Mouse (Mus musculus) heart, embryonic 12.5 days (tissue): ENCODE results near the gene Rarres2. TPM values are rescaled to one million over a fixed set of nuclear protein-coding genes. Genes with fewer than 3 reads are reported as not detected.

ENCODE experiments used
- ATAC-seq: fragments of 200-750 bp; cut with Nextera tagmentation; 2 replicates; pipeline ENCODE4 v1.8.0; 2017; ENCODE audit warnings: moderate TSS enrichment, moderate library complexity; ENCODE audit not compliant: insufficient number of reproducible peaks, low FRiP score
- H3K27ac ChIP-seq: fragments of 300-500 bp; sonication (generic); 2 replicates; pipeline ENCODE4 v1.5.1; 2016; ENCODE audit warnings: mild to moderate bottlenecking, moderate library complexity; ENCODE audit not compliant: poor library complexity, severe bottlenecking
- H3K27me3 ChIP-seq: fragments of 300-500 bp; sonication (generic); replicated peaks from 2 replicates; pipeline ENCODE4 v1.6.1; 2016; ENCODE audit warnings: mild to moderate bottlenecking, moderate library complexity
- H3K36me3 ChIP-seq: fragments of 300-500 bp; sonication (generic); 2 replicates; pipeline ENCODE4 v1.6.1; 2016; ENCODE audit warnings: mild to moderate bottlenecking, moderate library complexity
- H3K4me1 ChIP-seq: fragments of 300-500 bp; sonication (generic); replicated peaks from 2 replicates; pipeline ENCODE4 v1.6.1; 2016; ENCODE audit warnings: mild to moderate bottlenecking
- H3K4me2 ChIP-seq: fragments of 300-500 bp; sonication (generic); 2 replicates; pipeline ENCODE4 v1.6.1; 2016; ENCODE audit warnings: mild to moderate bottlenecking, moderate library complexity
- H3K4me3 ChIP-seq: fragments of 300-500 bp; sonication (generic); 2 replicates; pipeline ENCODE4 v1.5.1; 2016; ENCODE audit warnings: mild to moderate bottlenecking
- H3K9ac ChIP-seq: fragments of 300-500 bp; sonication (generic); 2 replicates; pipeline ENCODE4 v1.6.1; 2016; ENCODE audit warnings: mild to moderate bottlenecking, moderate library complexity
- H3K9me3 ChIP-seq: fragments of 300-500 bp; sonication (generic); replicated peaks from 2 replicates; pipeline ENCODE4 v1.6.1; 2016; ENCODE audit warnings: mild to moderate bottlenecking, moderate library complexity
- WGBS: fragments of 180-500 bp; shearing (Covaris S2); methylation state at CpG from one replicate; pipeline ENCODE4 v1.1.7; 2016; 5-methylcytosine and 5-hydroxymethylcytosine counted together
- polyA plus RNA-seq: library from polyadenylated mRNA; unstranded; fragments of >200 nt; fragmentation: Nextera tagmentation; extraction: Ambion mirVana; gene quantifications from 2 replicates; pipeline ENCODE4 v1.2.1, GENCODE M21; 2016

Gene Rarres2
- 24.7 and 26.4 TPM in 2 replicates for polyA plus RNA-seq

DNA sequence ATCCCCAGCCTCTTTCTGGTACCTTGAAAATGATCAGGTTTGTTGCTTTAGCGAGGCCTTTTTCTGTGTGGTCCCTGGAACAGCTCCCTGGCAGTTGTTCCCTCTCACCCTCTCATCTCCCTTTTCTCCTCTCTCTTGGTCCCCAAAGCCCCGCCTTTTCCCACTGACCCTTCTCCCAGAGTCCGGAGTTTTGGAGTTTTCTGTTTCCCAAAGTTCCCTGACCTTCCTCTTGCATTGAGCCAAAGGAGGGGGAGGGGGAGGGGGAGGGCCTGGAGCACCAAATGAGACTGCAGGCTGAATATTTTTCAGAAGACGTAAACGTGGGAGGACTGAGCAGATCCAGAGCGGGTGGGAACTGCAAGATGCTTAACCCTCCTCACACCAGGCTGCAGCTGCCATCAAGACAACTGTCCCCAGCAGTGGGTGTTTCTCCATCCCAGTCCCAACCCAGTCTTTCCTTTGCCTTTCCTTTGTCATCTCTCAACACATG lies at the start of gene Rarres2:
Rarres2 (minus strand) TSS at position 218 of the 490 bp plus-strand sequence.
- WGBS, result 22% methylated on average over 6 of the region's 6 CpGs
- no peak for ATAC-seq

DNA sequence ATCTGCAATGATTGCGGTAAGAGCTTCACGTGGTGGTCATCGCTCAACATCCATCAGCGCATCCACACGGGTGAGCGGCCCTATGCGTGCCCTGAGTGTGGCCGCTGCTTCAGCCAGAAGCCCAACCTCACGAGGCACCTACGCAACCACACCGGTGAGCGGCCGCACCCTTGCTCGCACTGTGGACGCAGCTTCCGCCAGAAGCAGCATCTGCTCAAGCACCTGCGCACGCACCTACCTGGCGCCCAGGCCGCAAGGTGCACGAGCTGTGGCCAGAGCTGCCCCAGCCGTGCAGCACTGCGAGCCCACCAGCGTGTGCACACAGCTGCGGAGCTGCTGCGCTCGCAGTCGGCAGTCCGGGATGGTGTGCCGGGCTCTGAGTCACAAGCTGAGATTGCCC lies 47.4 kb upstream of the Rarres2 start:
- 89% methylated on average over 30 of the region's 30 CpGs for WGBS
- H3K4me3 ChIP-seq, result no peak overlapping the region
- no peaks in the 10 kb centered on the region for H3K4me1 ChIP-seq
- H3K9ac ChIP-seq, result no peak overlapping the region
- H3K4me2 ChIP-seq, result no peak overlapping the region
- H3K9me3 ChIP-seq, result no peaks in the 10 kb centered on the region
- no peak for ATAC-seq
- H3K27ac ChIP-seq, result no peak overlapping the region
- H3K27me3 ChIP-seq, result no peaks in the 10 kb centered on the region
- peaks cover 35% of the 10 kb centered on the region for H3K36me3 ChIP-seq

More for the DNA sequence above, at the start of gene Rarres2:
- no peak within 1 kb of the TSS for H3K4me3 ChIP-seq
- peaks cover 47% of the 10 kb centered on the region for H3K4me1 ChIP-seq
- H3K36me3 ChIP-seq, result no peaks in the 10 kb centered on the region
- H3K27me3 ChIP-seq, result no peaks in the 10 kb centered on the region
- peak within 1 kb of the TSS; percentile 57 for H3K27ac ChIP-seq
- H3K4me2 ChIP-seq, result peak within 1 kb of the TSS; percentile 14
- no peaks in the 10 kb centered on the region for H3K9me3 ChIP-seq
- H3K9ac ChIP-seq, result no peak within 1 kb of the TSS

GRCm38 (mm10) chr6:48614756-48615155 lies 42.2 kb upstream of the Rarres2 start:
- Histone ChIP-seq H3K9me3 (no peaks in the 10 kb centered on the region), H3K27me3 (no peaks in the 10 kb centered on the region), H3K27ac (no peak overlapping the region), H3K36me3 (peaks cover 30% of the 10 kb centered on the region), H3K4me1 (0 out of 2 replicates have a peak, but pooled peaks cover 3% of the 10 kb centered on the region), H3K9ac (no peak overlapping the region), H3K4me3 (no peak overlapping the region), H3K4me2 (no peak overlapping the region)
- WGBS, result 88% methylated on average over 5 of the region's 5 CpGs
- ATAC-seq, result no peak

DNA sequence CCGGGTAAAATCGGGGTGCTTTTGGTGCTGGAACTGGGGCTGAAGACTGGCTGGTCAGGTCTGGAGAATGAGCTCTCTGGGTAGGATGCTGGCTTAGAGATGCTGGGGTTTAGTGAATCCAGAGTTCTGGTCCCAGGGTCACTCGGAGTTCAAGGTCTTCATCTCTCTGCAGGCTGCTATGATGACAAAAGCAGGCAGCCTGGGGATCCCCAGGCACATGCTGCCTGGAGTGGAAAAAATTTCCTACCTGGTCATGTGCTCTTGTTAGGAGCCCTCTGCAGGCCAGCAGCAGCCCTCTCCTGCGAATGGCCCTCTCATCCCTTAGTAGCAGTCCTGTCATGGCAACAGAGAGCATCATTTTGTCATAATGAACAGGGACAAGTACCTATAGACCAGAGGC lies 40.9 kb upstream of the Rarres2 start:
- Histone ChIP-seq H3K27ac (no peak overlapping the region), H3K27me3 (no peaks in the 10 kb centered on the region), H3K4me1 (peaks cover 12% of the 10 kb centered on the region), H3K4me3 (no peak overlapping the region), H3K9ac (no peak overlapping the region), H3K4me2 (no peak overlapping the region), H3K36me3 (peaks cover 20% of the 10 kb centered on the region), H3K9me3 (no peaks in the 10 kb centered on the region)
- WGBS, result 75% methylated on average over 4 of the region's 4 CpGs
- no peak for ATAC-seq

DNA sequence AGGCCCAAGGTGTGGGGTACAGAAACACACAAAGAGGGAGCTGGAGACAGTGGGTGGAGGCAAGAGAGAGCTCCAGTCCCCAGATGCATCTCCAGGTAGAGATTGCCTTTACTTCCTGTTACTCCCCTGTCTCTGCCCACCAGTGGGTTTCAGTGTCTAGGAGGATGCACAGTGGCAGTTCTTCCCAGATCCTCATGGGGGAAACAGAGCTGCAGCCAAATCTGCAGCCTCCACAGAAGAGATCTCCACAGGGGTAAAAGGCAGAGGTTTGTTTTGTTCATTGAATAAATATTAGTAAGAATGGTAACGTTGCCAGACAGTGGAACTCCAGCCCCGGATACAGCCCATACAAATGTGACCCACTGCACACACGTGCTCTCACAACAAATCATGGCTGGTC lies 38.1 kb upstream of the Rarres2 start:
- H3K9ac ChIP-seq, result no peak overlapping the region
- no peak overlapping the region for H3K27ac ChIP-seq
- H3K9me3 ChIP-seq, result no peaks in the 10 kb centered on the region
- H3K4me1 ChIP-seq, result peaks cover 12% of the 10 kb centered on the region
- H3K4me3 ChIP-seq, result no peak overlapping the region
- no peak overlapping the region for H3K4me2 ChIP-seq
- ATAC-seq, result no peak
- H3K27me3 ChIP-seq, result no peaks in the 10 kb centered on the region
- H3K36me3 ChIP-seq, result peaks cover 17% of the 10 kb centered on the region
- WGBS, result 74% methylated on average over 3 of the region's 3 CpGs

GRCm38 (mm10) chr6:48609512-48609911 lies 36.9 kb upstream of the Rarres2 start:
- Histone ChIP-seq H3K4me1 (peaks cover 12% of the 10 kb centered on the region), H3K27me3 (no peaks in the 10 kb centered on the region), H3K4me2 (no peak overlapping the region), H3K4me3 (no peak overlapping the region), H3K27ac (no peak overlapping the region), H3K9me3 (no peaks in the 10 kb centered on the region), H3K9ac (peak overlapping the region; percentile 50), H3K36me3 (peaks cover 12% of the 10 kb centered on the region)
- no peak for ATAC-seq
- 38% methylated on average over 7 of the region's 7 CpGs for WGBS

GRCm38 (mm10) chr6:48608124-48608523 lies 35.5 kb upstream of the Rarres2 start:
- ATAC-seq, result no peak
- Histone ChIP-seq H3K9ac (no peak overlapping the region), H3K4me2 (no peak overlapping the region), H3K4me1 (peaks cover 9% of the 10 kb centered on the region), H3K27ac (no peak overlapping the region), H3K4me3 (no peak overlapping the region), H3K27me3 (no peaks in the 10 kb centered on the region), H3K36me3 (peaks cover 3% of the 10 kb centered on the region; the same call in 1 of the 2 replicates), H3K9me3 (no peaks in the 10 kb centered on the region)
- 73% methylated on average over 2 of the region's 2 CpGs for WGBS

- Histone ChIP-seq H3K9ac (peak overlapping the region; percentile 86), H3K4me2 (peak overlapping the region; percentile 85), H3K4me1 (peaks cover 13% of the 10 kb centered on the region), H3K27ac (peak overlapping the region; percentile 74), H3K36me3 (peaks cover 34% of the 10 kb centered on the region), H3K9me3 (peaks cover 12% of the 10 kb centered on the region), H3K27me3 (no peaks in the 10 kb centered on the region), H3K4me3 (peak overlapping the region; percentile 71)
- ATAC-seq, result peak; percentile 74
- WGBS, result under 1% methylated on average over 28 of the region's 28 CpGs
Measured at GRCm38 (mm10) chr6:48602080-48602741, 29.6 kb upstream of the Rarres2 start.

DNA sequence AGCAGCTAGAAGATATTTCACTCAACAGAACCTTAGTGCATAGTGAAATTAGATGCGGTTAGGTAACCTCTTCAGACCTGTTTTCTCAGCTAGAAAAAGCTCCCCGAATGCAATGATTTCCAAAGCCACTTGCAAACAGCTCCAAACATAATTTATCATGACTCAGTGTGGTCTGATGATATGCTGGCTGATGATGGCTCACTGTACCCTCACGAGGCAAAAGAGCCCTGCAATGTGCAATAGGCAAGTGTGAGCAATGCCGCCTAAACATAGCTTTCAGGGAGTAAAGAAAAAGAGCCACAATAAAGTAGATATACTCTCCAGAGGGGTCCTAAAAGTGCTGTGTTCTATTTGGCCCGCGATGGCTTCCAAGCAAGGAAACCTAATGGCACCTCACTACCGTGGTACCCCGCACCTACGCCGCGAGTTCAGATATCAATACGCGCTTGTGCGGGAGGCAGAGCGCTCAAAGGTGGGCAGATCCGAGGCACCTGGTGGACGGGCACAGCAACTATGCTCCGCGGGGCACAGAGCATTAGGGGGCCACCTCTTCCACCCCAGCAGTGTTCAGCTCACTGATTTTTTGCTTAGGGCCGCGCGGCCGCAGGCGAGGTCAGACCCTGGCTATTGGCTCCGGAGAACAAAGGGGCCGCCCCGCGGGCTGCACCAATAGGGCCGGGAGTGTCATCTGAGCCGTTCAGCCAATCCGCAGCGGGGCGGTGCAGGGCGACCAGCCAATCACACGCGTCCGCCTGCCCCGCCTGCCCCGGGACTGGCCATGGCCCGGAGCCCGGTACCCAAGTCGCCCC lies 28.9 kb upstream of the Rarres2 start, which contains the start of gene Zfp775:
Zfp775 (plus strand) TSS at position 793 of the 809 bp plus-strand sequence.
- Histone ChIP-seq H3K27me3 (no peaks in the 10 kb centered on the region), H3K9ac (peak within 1 kb of the TSS; percentile 86), H3K36me3 (peaks cover 41% of the 10 kb centered on the region), H3K4me2 (peak within 1 kb of the TSS; percentile 85), H3K27ac (peak within 1 kb of the TSS; percentile 74), H3K4me1 (peaks cover 13% of the 10 kb centered on the region), H3K9me3 (peaks cover 20% of the 10 kb centered on the region), H3K4me3 (peak within 1 kb of the TSS; percentile 71)
- ATAC-seq, result peak; percentile 99
- WGBS, result 4% methylated on average over 42 of the region's 42 CpGs

DNA sequence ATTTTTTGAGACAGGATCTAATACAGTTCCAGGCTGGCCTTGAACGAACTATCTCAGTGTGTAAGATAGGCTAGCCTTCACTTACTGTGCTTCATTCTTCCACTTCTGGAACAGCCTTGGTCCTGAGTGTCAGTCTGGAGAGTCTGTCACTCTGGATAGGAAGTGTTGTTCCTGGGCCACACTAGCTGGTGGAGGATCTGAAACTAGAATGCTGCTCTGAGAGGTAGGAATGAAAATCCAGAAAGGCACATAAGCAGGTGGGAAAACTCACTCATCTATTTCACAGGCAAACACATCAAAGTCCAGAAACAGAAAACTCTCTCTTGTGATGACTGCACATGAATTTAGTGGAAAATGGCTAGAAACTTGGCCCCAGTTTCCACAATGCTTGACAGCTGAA lies 28.0 kb upstream of the Rarres2 start:
- H3K27ac ChIP-seq, result no peak overlapping the region
- WGBS, result 82% methylated on average over 1 of the region's 1 CpGs
- H3K4me1 ChIP-seq, result peaks cover 15% of the 10 kb centered on the region
- no peaks in the 10 kb centered on the region for H3K27me3 ChIP-seq
- ATAC-seq, result no peak
- H3K4me3 ChIP-seq, result no peak overlapping the region
- H3K9ac ChIP-seq, result 0 out of 2 replicates have a peak overlapping the region, but pooled peaks have one; percentile 79
- peaks cover 25% of the 10 kb centered on the region for H3K9me3 ChIP-seq
- peaks cover 50% of the 10 kb centered on the region for H3K36me3 ChIP-seq
- H3K4me2 ChIP-seq, result no peak overlapping the region

- Histone ChIP-seq H3K4me1 (peaks cover 24% of the 10 kb centered on the region), H3K36me3 (peaks cover 53% of the 10 kb centered on the region), H3K9ac (no peak overlapping the region), H3K4me3 (no peak overlapping the region), H3K4me2 (no peak overlapping the region), H3K27me3 (no peaks in the 10 kb centered on the region), H3K9me3 (peaks cover 25% of the 10 kb centered on the region), H3K27ac (no peak overlapping the region)
- no peak for ATAC-seq
- 94% methylated on average over 27 of the region's 27 CpGs for WGBS
Measured at GRCm38 (mm10) chr6:48597233-48597625, 24.6 kb upstream of the Rarres2 start.
